Mouse (Mus musculus) adrenal gland (tissue): ENCODE data around the gene Aldh1a1.

Experiments used
- intact Hi-C: fragments of 180-260 bp; cut with DNase I; formaldehyde crosslinking; loops from one replicate; pipeline ENCODE4 v1.15.1; 2025

The Aldh1a1 gene

GRCm38 (mm10) chr19:20547025-20547424 lies 54.5 kb downstream of the Aldh1a1 start:
- intact Hi-C loops: no loop called here

DNA sequence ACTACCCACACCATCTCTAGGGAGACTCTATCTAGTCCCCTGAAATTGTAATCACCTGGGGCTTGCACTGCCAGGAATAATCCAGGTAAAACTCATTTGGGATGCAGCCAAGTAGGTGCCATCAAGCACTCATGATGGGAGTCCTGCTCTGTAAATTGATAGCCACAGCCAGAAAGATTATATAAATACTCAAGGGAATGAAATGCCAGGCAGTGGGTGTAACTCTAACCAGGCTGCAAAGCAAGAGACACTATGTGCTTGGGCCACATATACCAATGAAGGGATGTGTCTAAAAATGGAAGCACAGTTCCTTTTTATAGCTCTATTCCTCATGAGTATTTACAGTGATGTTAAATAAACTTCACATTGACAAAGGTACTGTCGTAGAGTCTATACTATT lies 56.9 kb downstream of the Aldh1a1 start:
- intact Hi-C loops: no loop called here

GRCm38 (mm10) chr19:20555365-20555764 lies 62.9 kb downstream of the Aldh1a1 start:
- intact Hi-C loops: no loop called here

DNA sequence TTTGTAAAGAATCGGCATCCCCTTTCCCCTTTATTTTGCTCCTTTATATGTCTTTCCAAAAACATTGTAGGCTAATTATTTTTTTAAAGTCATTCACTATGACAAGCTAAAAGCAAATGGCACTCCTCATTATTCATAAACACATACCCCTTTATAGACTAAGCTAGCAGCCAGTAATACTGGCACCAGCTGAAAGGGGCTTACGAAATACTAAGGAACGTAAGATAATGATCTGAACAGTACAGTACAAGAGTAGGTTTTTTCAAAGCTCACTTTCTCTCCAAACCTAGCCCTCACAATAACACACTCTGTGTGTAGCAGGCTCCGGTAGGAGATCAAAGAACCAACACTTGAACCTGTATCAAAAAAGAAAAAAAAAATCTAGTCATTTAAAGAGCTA lies 64.7 kb downstream of the Aldh1a1 start:
- intact Hi-C loops: no loop called here

- intact Hi-C loops: no loop called here
Measured at GRCm38 (mm10) chr19:20558069-20558468, 65.6 kb downstream of the Aldh1a1 start.

DNA sequence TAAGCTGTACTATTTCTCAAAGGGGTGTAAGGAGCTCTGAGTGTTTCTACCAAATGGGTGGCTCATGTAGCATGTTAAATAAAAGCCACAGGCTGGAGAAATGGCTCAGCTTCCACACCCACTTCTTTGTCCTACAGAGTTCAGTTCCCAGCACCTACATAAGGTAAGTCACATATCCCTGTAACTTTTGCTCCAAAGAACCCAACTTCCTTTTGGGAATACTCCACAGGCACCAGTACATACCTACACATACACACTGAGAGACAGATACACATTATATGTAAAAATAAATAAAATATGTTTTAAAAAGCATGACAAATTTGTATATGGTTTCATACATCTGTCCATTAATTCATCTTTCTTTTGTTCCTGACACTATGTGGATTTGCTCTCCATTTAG lies 66.0 kb downstream of the Aldh1a1 start:
- intact Hi-C loops: no loop called here

GRCm38 (mm10) chr19:20558952-20559351 lies 66.4 kb downstream of the Aldh1a1 start:
- intact Hi-C loops: no loop called here

DNA sequence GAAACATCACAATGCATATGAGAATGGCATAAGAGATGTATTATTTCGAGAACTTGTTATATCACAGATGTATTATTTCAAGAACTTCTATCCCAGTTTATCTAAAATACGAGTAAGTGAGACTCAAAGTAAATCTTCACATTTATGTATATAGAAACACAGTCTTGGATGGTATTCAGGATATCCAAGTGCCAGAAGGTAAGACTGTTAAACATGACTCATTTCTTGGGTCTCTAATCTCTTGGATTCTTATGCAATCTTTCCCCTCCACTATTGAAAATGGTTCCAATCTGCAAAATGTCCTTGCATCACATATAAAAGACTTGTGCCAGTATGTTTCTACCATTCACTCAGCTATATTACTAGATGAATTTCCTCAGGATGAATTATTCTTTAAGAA lies 67.4 kb downstream of the Aldh1a1 start:
- intact Hi-C loops: no loop called here

GRCm38 (mm10) chr19:20562396-20562795 lies 69.9 kb downstream of the Aldh1a1 start:
- intact Hi-C loops: no loop called here

DNA sequence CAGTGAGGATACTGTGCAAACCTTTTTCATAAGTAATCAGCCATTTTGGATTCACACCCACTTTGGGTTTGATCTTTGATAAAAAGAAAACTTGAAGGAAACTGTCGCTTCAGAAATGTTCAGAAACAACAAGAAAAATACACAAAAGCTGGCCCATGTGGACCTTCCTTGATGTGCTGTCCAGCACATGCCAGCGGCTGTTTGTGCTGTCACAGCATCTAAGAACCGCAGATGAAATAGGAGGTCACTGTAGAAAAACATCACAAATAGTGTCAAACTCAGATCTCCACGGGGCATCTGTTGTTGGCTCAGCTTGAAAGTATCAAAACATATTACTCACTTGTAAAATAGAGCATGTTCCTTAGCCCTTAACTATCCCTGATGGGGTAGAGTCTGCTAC lies 73.8 kb downstream of the Aldh1a1 start:
- intact Hi-C loops: no loop called here

DNA sequence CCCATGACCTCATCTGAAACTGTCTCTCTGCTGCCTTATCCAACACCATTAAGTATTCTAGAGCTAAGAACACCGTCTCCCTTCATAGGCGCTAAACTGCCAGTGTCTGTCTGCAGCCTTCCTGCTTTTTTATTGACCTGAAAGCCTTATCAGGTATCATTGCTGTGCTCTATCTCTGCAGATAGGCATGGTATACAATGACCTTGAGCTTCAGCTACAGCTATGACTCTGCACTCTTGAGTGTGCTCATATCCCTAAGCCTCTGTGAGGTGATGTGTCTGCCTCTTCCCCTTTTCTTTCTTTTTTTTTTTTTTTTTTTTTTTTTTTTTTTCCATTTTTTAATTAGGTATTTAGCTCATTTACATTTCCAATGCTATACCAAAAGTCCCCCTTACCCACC lies 74.5 kb downstream of the Aldh1a1 start:
- intact Hi-C loops: no loop called here

- intact Hi-C loops: no loop called here
Measured at GRCm38 (mm10) chr19:20576984-20577383, 84.5 kb downstream of the Aldh1a1 start.

DNA sequence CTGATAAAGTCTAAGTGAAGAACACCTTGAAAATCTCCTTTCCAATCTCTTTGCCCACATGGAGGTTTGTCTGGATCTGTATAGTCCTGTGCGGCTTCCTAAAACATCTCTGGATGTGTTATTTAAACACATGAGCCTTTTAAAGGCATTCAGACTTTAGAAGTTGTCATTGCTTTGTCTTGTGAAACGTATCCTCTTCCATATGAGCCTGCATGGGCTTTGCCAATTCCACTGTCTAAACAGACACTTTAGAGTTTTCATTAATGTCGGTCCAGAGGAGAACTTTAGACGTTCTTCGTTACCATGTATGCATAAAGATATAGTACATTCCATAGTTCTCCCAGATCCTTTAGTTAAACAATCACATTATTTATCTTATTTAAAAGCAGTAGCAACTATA lies 84.9 kb downstream of the Aldh1a1 start:
- intact Hi-C loops: no loop called here

DNA sequence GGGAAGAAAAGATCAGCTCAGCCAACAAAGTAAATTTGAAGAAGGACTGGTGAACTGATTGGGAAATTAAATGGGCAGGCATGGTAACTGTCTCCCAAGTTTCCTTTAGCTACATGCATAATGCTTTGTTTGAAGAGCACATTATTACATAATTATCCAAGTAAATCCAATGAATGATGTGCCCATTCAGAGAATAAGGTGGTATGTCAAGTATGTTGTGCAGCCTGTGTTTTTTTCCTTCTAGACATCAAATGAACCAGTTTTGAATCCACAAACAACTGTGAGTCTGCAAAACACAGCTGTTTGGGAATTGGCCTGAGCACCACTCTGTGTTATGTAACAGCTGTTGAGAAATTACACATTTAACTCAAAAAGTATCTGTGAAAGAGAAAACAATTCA lies 107.4 kb downstream of the Aldh1a1 start:
- intact Hi-C loops: no loop called here

DNA sequence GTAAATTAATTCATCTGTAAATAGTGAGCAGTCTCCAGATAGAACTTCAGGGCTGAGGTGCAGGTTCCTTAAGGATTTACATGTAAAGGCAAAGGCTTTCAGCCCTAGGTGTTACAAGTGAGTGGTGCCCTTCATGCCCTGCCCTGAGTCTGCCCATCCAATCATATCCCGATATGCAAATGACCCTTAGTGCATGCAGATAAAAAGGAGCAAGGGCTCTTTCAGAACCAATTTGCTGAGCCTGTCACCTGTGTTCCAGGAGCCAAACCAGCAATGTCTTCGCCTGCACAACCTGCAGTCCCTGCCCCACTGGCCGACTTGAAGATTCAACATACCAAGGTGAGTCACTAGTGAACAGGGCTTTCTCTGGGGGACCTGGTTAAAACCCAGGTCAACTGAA lies 109.2 kb downstream of the Aldh1a1 start:
- intact Hi-C loops: no loop called here

DNA sequence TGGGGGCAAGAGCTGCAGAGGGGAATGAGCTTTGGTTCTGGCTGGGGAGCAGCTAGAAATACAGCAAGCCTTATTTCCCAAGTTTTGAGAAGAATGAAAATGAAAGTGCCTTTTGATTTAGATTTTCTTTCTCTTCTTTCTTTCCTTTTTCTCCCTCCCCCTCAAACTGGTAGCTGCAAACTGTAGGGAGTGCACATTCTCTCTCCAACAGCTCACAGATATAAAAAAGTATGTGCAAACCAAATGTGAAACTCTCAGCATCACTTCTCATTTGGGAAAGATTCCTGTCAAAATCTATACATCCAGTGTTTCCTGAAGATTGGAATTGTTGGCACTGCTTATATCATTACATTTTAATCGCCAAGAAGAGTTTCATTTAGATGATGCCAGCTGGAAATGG lies 110.7 kb downstream of the Aldh1a1 start:
- intact Hi-C loops: no loop called here

DNA sequence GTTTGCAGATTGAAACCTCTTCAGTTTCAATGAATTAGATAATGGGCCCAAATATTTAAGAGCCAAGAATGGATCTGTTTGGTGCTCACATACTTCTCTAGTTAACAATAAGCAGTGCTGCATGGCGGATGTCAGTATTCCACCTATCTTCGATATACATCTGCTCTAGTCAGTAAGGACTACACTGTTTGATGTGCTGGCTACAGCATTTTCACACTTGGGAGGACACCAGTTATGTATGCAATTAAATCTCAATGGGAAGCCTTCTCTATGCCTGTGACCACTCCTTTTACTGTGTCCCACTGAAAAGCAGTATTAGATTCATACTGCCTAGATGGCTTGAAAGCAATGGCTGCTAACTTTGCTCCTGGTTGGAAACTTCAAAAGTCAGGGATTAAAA lies 111.4 kb downstream of the Aldh1a1 start:
- intact Hi-C loops: no loop called here

DNA sequence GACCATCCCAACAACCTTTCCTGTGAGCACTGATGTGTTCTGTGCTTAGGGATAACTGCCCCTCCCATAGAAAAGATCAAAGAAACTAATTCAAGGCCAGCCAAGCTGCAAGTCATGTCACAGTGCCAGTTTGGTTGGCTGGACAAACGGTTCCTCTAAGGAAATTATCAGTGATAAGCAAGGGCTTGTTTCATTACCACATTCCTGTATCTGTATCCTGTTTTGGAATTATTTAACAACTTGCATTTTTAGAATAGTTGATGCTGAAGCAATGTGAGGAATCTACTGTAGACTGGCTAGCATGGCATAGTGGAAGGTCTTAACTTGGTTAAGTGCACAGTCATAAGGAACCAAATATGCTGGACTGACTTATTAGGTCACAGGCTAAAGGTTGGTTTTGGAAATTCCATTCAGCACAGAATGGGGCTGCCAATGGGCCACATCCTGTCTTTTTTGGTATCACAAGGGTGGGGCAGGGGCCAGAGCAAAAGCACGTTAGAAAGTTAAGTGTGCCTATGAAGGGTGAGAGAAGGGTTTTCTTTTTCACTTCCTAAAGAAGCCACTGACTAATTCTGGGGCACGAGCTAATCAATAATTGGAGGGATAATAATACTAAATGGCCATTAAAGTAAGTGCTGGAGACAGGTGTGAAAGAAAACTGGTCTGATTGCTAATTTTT lies 121.9 kb downstream of the Aldh1a1 start:
- intact Hi-C loops: no loop called here

- intact Hi-C loops: no loop called here
Measured at GRCm38 (mm10) chr19:20622434-20622833, 129.9 kb downstream of the Aldh1a1 start.

- intact Hi-C loops: no loop called here
Measured at GRCm38 (mm10) chr19:20623416-20623815, 130.9 kb downstream of the Aldh1a1 start.

GRCm38 (mm10) chr19:20631020-20631419 lies 138.5 kb downstream of the Aldh1a1 start:
- intact Hi-C loops: no loop called here

GRCm38 (mm10) chr19:20633876-20634691 lies 141.6 kb downstream of the Aldh1a1 start:
- intact Hi-C loops: no loop called here

DNA sequence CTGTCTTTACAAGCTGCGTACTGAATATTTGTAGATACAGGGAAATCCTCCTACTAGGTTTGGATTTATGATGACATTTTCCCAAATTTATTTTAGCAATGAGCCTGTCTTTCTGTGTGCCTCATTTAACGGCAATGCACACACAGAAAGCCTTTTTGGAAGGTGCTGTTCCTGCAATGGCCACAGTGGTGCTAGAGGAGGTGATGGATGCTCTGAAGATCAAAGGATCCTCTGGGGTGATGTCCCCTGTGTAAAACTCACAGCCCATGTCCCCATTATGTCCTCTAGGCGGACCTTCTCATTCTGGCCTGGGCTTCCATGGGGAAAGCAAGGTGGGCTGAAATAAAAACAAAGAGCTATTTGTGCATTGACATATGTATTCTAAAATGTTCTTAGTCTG lies 151.8 kb downstream of the Aldh1a1 start:
- intact Hi-C loops: no loop called here
